In the genomic region with DNA sequence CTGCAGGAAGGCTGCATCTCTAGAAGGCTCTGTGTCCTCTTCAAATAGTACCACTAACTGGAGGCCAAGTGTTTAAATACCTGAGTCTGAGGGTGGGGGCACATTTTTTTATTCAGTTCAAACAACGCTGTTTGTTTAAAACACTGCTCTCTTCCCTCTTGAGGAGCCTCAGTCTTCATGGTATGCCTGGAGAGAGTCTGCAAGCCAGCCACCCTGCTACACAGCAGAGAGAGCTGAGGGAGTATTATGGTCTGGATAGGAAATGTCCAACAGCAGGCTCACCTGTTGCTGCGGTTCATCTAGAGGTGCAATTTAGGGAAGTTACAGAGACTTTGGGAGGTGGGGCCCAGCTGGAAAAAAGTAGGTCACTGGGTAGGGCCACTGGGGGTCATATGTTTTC, we compare ENCODE assay signal across 29 mouse cellular contexts. TPM values are rescaled to one million over a fixed set of nuclear protein-coding genes. Genes with fewer than 3 reads are reported as not detected.
DNase-seq lines count a peak whose midpoint lies in the region; ATAC-seq and TF ChIP-seq lines count a peak whose summit lies in the region.
"Had no signal": no experiment of that assay in that cellular context is flagged by ENCODE, and none has a peak within 500 bp of the region (broad histone marks: within the 10 kb centered on the region; RNA-seq: fewer than 3 reads in every experiment).

No protein-coding gene starts in this region.

- TF ChIP-seq EP300 in liver, postnatal 0 days (IDR thresholded peaks at IDR 0.05; ENCODE audit: low read depth), result no peak

- H3K27me3 ChIP-seq in liver, postnatal 0 days (ENCODE audit: insufficient read depth, low read length), result no peaks in the 10 kb centered on the region
- H3K27me3 ChIP-seq in liver, embryonic 12.5 days (replicated peaks), result no peaks in the 10 kb centered on the region; the same call in 1 of the 2 replicates
- H3K27me3 ChIP-seq in lung, embryonic 15.5 days, result no peaks in the 10 kb centered on the region
- H3K27me3 ChIP-seq: embryonic facial prominence, embryonic 13.5 days; forebrain, embryonic 12.5 days; forebrain, embryonic 15.5 days; hindbrain, embryonic 13.5 days had no signal

- no peak overlapping the region for H3K9ac ChIP-seq in liver, postnatal 0 days (replicated peaks)
- no peak overlapping the region for H3K9ac ChIP-seq in liver, embryonic 12.5 days
- H3K9ac ChIP-seq in lung, embryonic 15.5 days, result no peak overlapping the region
- H3K9ac ChIP-seq: embryonic facial prominence, embryonic 13.5 days; forebrain, embryonic 12.5 days; forebrain, embryonic 15.5 days; hindbrain, embryonic 13.5 days had no signal

- H3K4me2 ChIP-seq in liver, postnatal 0 days (ENCODE audit: low read depth, low read length), result no peak overlapping the region
- no peak overlapping the region for H3K4me2 ChIP-seq in liver, embryonic 12.5 days
- H3K4me2 ChIP-seq in lung, embryonic 15.5 days, result no peak overlapping the region
- H3K4me2 ChIP-seq: embryonic facial prominence, embryonic 13.5 days; forebrain, embryonic 12.5 days; forebrain, embryonic 15.5 days; heart, embryonic 11.5 days; hindbrain, embryonic 13.5 days had no signal

- 41% methylated on average over 2 of the region's 2 CpGs for WGBS in liver, postnatal 0 days (ENCODE audit: insufficient replicate concordance)
- 44% methylated on average over 2 of the region's 2 CpGs for WGBS in liver, embryonic 12.5 days (ENCODE audit: insufficient replicate concordance)
- WGBS in lung, embryonic 15.5 days, result 54% methylated on average over 2 of the region's 2 CpGs

- no peak; the same call in 1 of the 2 replicates for ATAC-seq in liver, postnatal 0 days
- no peak for ATAC-seq in liver, embryonic 12.5 days
- ATAC-seq in lung, embryonic 15.5 days (ENCODE audit: borderline replicate concordance, extremely low read depth, low FRiP score, low TSS enrichment), result peak; percentile 41; the same call in 1 of the 2 replicates
- ATAC-seq: forebrain, embryonic 15.5 days; hindbrain, embryonic 16.5 days had no signal

- peak; percentile 22 for DNase-seq in liver, postnatal 0 days
- no peak for DNase-seq in lung, postnatal 10 days
- peak; percentile 26 for DNase-seq in lung, postnatal 25 days (ENCODE audit: low spot score)
- DNase-seq in kidney, postnatal 25 days, result no peak
- DNase-seq in cerebellum, adult 9-11 months, result no peak
- DNase-seq: adrenal gland, adult 2 months; adrenal gland, postnatal 14 days; B cell, adult 2 months; cerebellum, adult 11 months; cerebellum, adult 2 months; cerebellum, postnatal 10 days; cerebellum, postnatal 36 days; embryo, embryonic 11 days; gastrocnemius, postnatal 10 days; gastrocnemius, postnatal 36 days; heart, postnatal 36 days had no signal

- TF ChIP-seq CTCF in liver, postnatal 0 days (IDR thresholded peaks at IDR 0.05; ENCODE audit: low read depth), result no peak

- H3K9me3 ChIP-seq in liver, postnatal 0 days (ENCODE audit: low read length), result no peaks in the 10 kb centered on the region
- H3K9me3 ChIP-seq in liver, embryonic 12.5 days (replicated peaks), result no peaks in the 10 kb centered on the region
- no peaks in the 10 kb centered on the region for H3K9me3 ChIP-seq in lung, embryonic 15.5 days
- H3K9me3 ChIP-seq: embryonic facial prominence, embryonic 10.5 days; embryonic facial prominence, embryonic 13.5 days; forebrain, embryonic 15.5 days; hindbrain, embryonic 13.5 days had no signal

- H3K27ac ChIP-seq in liver, postnatal 0 days (ENCODE audit: low read depth), result peak overlapping the region; percentile 67
- H3K27ac ChIP-seq in liver, embryonic 12.5 days, result no peak overlapping the region
- peak overlapping the region; percentile 57 for H3K27ac ChIP-seq in lung, embryonic 15.5 days
- H3K27ac ChIP-seq: embryonic facial prominence, embryonic 10.5 days; embryonic facial prominence, embryonic 13.5 days; forebrain, embryonic 12.5 days; forebrain, embryonic 15.5 days; hindbrain, embryonic 10.5 days; hindbrain, embryonic 13.5 days had no signal

- H3K36me3 ChIP-seq in liver, postnatal 0 days (replicated peaks; ENCODE audit: insufficient read depth, low read length), result no peaks in the 10 kb centered on the region
- H3K36me3 ChIP-seq in liver, embryonic 12.5 days, result no peaks in the 10 kb centered on the region
- no peaks in the 10 kb centered on the region for H3K36me3 ChIP-seq in lung, embryonic 15.5 days
- H3K36me3 ChIP-seq: embryonic facial prominence, embryonic 10.5 days; embryonic facial prominence, embryonic 13.5 days; forebrain, embryonic 12.5 days; forebrain, embryonic 15.5 days; hindbrain, embryonic 10.5 days; hindbrain, embryonic 13.5 days had no signal

- peaks cover 15% of the 10 kb centered on the region for H3K4me1 ChIP-seq in liver, postnatal 0 days (ENCODE audit: insufficient read depth)
- no peaks in the 10 kb centered on the region for H3K4me1 ChIP-seq in liver, embryonic 12.5 days
- peaks cover 36% of the 10 kb centered on the region for H3K4me1 ChIP-seq in lung, embryonic 15.5 days
- H3K4me1 ChIP-seq: hindbrain, embryonic 13.5 days had no signal

- no peak overlapping the region for H3K4me3 ChIP-seq in liver, postnatal 0 days (ENCODE audit: low read depth, low read length)
- no peak overlapping the region for H3K4me3 ChIP-seq in liver, embryonic 12.5 days
- no peak overlapping the region for H3K4me3 ChIP-seq in lung, embryonic 15.5 days
- H3K4me3 ChIP-seq: embryonic facial prominence, embryonic 10.5 days; embryonic facial prominence, embryonic 13.5 days; erythroblast, embryonic 14.5 days; forebrain, embryonic 12.5 days; forebrain, embryonic 15.5 days; hindbrain, embryonic 10.5 days; hindbrain, embryonic 13.5 days had no signal

RNA-seq across cellular contexts. Expression of a gene that starts 35.5 kb away (rescaled TPM):
- not detected in 2 replicates for polyA plus RNA-seq in liver, postnatal 0 days (2015; fragmentation: Nextera tagmentation; extraction: Ambion mirVana)
- not detected in 2 replicates for polyA plus RNA-seq in liver, embryonic 12.5 days (2016; fragmentation: Nextera tagmentation; extraction: Ambion mirVana)
- 0.36 and 0.62 TPM in 2 replicates for polyA plus RNA-seq in lung, embryonic 15.5 days (2015; fragmentation: Nextera tagmentation; extraction: Ambion mirVana)
- polyA plus RNA-seq: cortical plate, adult 2 months; erythroblast, embryonic 14.5 days; forebrain, embryonic 12.5 days; forebrain, embryonic 15.5 days; heart, embryonic 11.5 days; heart, embryonic 14.5 days had no signal

RNA-seq across cellular contexts. Expression of a gene that starts 36.2 kb away (rescaled TPM):
- 29.1 and 29.4 TPM in 2 replicates for polyA plus RNA-seq in liver, postnatal 0 days (2015; fragmentation: Nextera tagmentation; extraction: Ambion mirVana)
- 32.2 and 35.0 TPM in 2 replicates for polyA plus RNA-seq in liver, embryonic 12.5 days (2016; fragmentation: Nextera tagmentation; extraction: Ambion mirVana)
- 69.3 and 74.3 TPM in 2 replicates for polyA plus RNA-seq in lung, embryonic 15.5 days (2015; fragmentation: Nextera tagmentation; extraction: Ambion mirVana)
- polyA plus RNA-seq: erythroblast, embryonic 14.5 days had no signal

Comparison
In these comparisons a context has a peak if more than half of its experiments do, and no peak if none do; other contexts are left out.
1. DNase-seq: peak in liver, postnatal 0 days (single experiment) and lung, postnatal 25 days (single experiment); none in lung, postnatal 10 days (single experiment), kidney, postnatal 25 days (0 of 2) and cerebellum, adult 9-11 months (single experiment).